Mouse (Mus musculus): Measurements from ENCODE around the gene Id3.

Id3 gene

GRCm38 (mm10) chr4:136124581-136124980 lies 18.7 kb upstream of the Id3 start:
- no peak for DNase-seq (ENCODE audit: low read depth, low spot score)

DNA sequence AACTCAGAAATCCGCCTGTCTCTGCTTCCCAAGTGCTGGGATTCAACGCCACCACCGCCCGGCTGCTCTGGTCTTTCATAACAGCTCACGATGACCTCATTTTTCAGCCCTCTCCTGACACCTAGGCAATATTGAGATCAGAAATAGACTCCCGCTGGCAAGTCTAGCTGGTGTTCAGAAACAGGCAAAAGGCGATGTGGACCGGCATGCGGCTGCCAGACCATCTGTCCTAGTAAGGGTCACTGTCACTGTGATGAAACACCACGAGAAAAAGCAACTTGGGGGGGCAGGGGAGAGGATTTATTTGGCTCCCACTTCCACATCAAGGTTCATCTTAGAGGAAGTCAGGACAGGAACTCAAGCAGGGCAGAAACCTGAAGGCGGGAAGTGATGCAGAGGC lies 17.8 kb upstream of the Id3 start:
- no peak for DNase-seq (ENCODE audit: low read depth, low spot score)

- DNase-seq (ENCODE audit: low read depth, low spot score): no peak
These were observed 17.3 kb upstream of the Id3 start for GRCm38 (mm10) chr4:136126019-136126418.

DNA sequence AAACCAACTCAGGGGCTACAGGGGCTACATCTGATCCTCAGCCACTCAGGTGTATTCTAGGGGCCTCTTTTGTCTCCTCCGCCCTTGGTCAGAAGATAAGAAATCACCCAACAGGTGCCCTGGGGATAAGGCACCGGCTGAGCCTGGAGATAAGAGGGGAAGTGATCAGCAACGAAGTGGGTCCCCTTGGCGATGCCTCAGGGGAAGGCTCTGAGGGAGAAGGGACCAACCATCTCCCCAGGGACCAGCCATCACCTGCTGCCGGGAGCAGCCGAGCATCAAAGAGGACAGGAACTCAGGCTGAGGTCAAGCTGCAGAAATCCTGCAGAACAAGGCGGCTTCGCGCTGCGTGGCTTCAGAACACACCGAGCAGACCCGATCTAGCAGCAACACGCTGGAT lies 15.6 kb upstream of the Id3 start:
- no peak for DNase-seq (ENCODE audit: low read depth, low spot score)

DNA sequence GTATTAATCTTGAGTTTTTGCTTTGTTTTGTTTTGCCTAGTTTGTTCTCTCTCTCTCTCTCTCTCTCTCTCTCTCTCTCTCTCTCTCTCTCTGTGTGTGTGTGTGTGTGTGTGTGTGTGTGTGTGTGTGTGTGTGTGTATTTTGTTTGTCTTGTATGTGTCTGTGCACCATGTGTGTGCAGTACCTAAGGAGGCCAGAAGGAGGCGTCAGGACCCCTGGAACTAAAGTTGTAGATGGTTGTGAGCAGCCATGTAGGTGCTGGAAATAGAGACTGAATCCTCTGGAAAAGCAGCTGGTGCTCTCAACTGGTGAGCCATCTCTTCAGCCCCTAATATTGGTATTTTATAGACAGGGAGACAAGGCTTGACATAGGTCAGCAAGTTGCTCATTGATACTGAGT lies 13.5 kb upstream of the Id3 start:
- DNase-seq (ENCODE audit: low read depth, low spot score): peak; percentile 63

GRCm38 (mm10) chr4:136133801-136134200 lies 9.5 kb upstream of the Id3 start:
- no peak for DNase-seq (ENCODE audit: low read depth, low spot score)

GRCm38 (mm10) chr4:136134418-136134977 lies 8.8 kb upstream of the Id3 start:
- DNase-seq (ENCODE audit: low read depth, low spot score): no peak

DNA sequence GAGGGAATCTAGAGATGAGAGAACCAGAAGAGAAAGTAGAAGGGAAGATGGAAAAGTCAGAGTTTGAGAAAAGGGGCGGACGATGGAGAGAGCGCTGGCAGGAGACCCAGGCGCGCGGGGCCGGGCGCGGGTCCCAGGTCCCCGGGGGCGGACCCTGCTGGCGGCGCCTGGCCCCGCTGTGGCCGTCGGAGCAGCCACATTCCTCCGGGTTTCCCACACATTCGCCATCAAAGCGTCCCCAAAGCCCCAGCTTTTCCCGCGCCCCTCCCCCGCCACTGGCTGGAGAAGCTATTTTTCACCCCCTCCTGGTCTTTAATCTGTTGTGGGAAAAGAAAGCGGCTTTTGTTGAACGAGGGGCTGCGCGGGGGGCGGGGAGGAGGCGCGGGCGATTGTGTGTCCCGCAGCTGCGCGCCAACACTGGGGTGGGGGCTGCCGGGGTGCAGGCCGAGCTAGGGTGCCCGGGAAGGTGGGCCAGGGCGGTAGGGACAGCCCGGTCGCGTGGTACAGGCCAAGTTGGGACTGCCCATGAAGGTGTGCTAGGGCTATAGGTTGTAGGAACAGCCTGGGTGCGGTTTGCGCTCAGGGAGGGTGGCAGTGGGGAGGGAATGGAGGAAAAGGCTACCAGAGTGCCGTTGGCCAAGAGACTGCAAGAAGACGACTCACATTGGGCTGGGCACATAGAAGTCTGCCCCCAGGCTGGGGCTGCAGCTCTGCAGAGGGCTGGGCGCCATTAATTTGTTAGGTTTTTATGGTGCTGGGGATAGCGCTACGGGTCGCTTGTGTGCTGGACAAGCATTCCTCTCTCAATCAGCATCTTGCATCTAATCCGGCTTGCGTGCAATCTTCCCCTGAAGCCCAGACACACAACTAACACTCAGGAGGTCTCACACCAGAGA lies 8.1 kb upstream of the Id3 start:
- DNase-seq (ENCODE audit: low read depth, low spot score): no peak

- DNase-seq (ENCODE audit: low read depth, low spot score): no peak
These were observed 7.2 kb upstream of the Id3 start for GRCm38 (mm10) chr4:136135874-136136728.

GRCm38 (mm10) chr4:136139326-136140110 lies 3.8 kb upstream of the Id3 start:
- no peak for DNase-seq (ENCODE audit: low read depth, low spot score)

GRCm38 (mm10) chr4:136140327-136141250 lies 2.7 kb upstream of the Id3 start:
- peak; percentile 96 for DNase-seq (ENCODE audit: low read depth, low spot score)

DNA sequence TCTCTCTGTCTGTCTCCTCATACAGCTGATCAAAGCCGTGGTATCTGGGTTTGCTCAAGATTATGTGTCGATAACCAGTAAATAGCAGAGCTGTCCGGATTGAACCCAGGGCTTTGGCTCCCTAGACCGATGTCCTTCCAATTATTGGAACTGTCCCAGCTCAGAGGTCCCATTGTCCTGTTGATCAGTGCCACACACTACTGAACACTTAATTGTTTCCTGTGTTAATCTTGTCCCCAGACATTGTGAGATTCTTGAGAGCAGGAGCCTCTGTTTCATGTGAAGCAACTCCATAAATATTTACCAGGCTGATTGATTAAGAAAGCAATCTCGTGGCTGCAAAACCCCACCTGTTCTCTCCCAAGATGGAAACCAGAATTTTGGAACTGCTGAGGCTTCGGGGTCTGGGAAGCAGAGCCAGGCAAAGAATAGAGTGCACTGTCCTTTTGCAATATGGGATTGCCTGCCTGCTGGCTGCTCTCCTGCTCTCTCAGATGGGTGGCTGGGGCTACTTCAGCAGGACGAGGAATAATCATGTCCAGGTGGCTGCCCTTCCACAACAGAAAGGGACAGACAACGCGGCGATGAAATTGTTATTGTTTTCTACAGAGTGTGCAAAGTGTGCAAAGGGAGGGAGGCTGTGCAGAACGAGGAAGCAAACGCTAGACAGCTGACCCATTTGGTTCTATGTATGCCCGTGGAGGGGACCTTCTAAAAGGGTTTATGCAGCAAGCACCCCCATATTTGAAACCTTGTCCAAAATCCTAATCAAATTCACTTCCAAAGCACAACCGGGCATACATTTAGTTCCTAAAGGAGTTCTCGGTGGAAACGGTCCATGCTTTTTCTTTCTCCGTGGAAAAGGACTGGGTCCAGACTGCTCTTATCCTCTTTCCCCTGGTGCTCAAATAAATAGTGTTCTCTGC lies 767 bp upstream of the Id3 start:
- DNase-seq (ENCODE audit: low read depth, low spot score): no peak

DNA sequence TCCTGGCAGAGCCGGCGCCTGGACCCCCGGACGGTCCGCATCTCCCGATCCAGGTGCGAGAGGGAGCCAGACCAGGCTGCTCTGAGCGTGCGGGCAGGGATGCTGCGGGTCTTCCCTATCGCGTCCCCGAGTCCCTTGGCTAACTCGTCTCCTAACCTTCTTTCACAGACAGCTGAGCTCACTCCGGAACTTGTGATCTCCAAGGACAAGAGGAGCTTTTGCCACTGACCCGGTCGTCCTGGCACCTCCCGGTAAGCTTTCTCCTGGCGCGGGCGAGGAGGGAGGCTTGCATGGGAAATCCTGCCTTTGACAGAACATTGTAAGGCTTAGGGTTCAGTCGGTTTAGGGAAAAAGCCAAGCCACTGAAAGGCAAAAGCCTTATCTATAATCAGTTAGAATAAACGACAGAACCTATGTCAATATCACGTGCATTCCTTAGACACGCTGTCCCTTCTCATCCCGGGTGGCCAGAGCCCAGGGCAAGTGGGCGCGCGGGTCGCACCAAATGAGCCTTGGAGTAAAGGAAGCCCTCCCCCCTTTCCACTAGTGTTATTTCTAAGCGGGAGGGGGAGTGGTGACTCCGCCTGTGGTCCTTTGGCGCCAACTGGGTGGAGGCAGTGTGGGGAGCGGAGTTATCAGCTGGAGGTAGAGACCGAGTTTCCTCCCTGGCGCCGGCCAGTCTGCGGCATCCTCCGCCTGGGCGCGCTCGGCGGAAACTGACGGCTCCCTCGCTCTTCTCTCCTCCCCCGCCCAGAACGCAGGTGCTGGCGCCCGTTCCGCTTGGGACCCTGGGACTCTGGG lies 1.0 kb downstream of the Id3 start:
- peak; percentile 57 for DNase-seq (ENCODE audit: low read depth, low spot score)

DNA sequence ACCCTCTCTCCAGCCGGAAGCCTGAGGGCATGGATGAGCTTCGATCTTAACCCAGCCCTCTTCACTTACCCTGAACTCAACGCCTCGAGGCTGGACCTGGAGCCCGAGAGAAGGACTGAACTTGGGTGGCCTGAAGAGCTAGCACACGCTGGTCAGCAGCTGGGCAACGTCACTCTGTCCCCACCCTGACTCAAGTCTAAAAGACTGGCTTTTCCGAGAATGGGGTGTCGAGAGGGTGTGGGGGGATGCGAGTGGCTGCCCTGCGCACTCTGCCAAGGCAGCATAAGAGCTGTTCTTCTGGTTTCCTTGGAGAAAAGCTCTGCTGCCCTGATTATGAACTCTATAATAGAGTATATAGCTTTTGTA lies 1.6 kb downstream of the Id3 start:
- no peak for DNase-seq (ENCODE audit: low read depth, low spot score)

DNA sequence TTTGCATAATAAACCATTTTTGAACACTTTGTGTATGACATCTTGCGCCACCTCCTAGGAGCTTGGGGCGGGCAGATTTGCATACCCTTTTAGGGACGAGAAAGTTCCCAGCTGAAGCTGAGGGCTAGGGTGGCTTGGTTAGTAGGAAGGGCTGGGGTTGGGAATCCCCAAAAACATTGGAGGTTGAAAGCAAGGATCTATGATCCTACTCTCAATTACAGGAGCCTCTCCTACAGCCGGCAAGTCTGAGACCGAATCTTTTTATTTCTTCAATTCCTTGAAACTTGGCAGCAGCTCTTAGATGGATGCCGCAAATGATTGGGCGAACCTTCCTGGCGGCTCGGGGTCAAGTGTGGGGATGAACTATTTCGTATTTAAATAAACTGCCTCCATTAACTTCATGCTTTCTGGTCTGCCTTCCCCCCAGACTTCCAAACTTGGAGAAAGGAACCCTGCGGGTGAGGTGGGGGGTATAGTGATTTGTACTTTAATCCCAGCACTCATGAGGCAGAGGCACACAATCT lies 2.1 kb downstream of the Id3 start:
- no peak for DNase-seq (ENCODE audit: low read depth, low spot score)

DNA sequence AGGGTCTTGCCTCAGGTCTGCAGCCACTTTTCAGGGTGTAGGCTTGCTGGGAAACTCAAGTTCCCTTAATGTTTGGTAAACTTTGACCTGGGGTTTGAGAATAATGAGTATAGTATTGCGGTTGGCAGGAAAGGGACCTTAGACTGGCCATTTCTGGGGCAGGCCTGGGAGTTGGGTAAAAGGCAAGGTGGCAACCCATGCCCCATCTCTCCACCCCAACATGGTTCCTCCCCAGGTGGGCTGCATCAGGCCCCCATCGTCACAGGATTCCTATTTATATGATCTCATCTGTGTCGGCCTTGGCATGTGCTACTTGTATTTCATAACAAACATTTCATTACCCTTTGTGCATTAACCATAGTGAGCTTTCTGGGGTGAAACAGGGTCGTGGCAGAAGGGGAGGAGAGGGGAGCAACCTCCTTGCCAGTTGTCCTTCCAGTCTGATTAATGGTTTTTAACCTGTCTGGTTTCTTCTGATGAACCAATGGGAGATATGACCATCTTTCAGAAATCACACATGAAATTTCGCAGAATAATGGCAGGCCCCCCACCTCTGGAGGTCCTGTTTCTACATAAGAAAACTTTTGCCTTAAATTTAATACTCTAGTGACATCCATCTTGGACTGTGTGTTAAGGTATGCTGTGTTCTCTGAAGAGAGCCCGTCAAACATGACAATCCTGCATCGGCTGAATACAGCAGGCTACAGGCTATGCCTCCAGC lies 2.9 kb downstream of the Id3 start:
- no peak for DNase-seq (ENCODE audit: low read depth, low spot score)

DNA sequence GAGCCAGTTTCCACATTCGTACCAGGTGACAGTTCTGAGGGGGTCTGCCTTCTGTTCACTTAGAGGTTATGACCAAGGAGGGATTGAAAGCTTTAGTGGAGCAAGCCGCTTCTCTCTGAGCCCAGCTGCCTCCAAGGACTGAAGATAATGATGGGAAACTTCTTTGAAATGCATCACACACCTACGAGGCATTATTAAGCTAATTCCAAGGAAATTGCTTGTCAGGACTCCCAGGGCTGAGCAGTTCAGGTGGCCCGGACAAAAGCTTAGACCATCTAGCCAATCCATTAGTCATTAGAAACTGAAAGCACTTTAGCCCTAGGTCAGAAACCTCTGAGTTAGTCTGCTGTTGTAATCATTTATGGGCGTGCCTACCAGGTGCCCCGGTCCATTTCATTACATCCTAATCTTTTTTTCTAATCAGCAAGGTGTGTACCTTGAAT lies 3.4 kb downstream of the Id3 start:
- DNase-seq (ENCODE audit: low read depth, low spot score): peak; percentile 98
